Mouse (Mus musculus) heart, postnatal 14 days (tissue): Measurements from ENCODE around the gene Ccnb1ip1. TPM values are rescaled to one million over a fixed set of nuclear protein-coding genes. Genes with fewer than 3 reads are reported as not detected.
"Not testable (repeated sequence)": the region's sequence is repeated elsewhere in the genome, so short reads cannot be mapped to it uniquely, and the experiment has no call there.

Source experiments
- DNase-seq, 2 experiments: peaks; one replicate each; pipeline ENCODE4 v3.0.0; 2021 to 2022
- intact Hi-C: fragments of 180-260 bp; cut with DNase I; formaldehyde crosslinking; loops from one replicate; pipeline ENCODE4 v1.15.1; 2025
- long read RNA-seq, 2 experiments: library from polyadenylated mRNA; stranded (forward); transcript quantifications; one replicate each; pipeline ENCODE4 v2.0.0; 2021
- total RNA-seq, 2 experiments: library from RNA; stranded (reverse); gene quantifications; 2 replicates each; pipeline ENCODE4 v1.2.3; 2021

Ccnb1ip1 gene
- not detected for total RNA-seq
- long read RNA-seq, experiment 1 = 0 reads
- long read RNA-seq, experiment 2 = 0 reads

- intact Hi-C loops = loop anchor here (2.0 to 5.0 kb wide), 2 partner anchors 120 to 283 kb away; partner anchors contain the start of genes Ang and Rnase4
- DNase-seq = peak; percentile 96 to 99
These were observed at the start of gene Ccnb1ip1, which contains the start of gene Parp2 for GRCm38 (mm10) chr14:50807487-50808072. Gene Ccnb1ip1, minus strand, starts transcription at chr14:50807732. Gene Parp2, plus strand, starts transcription at chr14:50807841.

DNA sequence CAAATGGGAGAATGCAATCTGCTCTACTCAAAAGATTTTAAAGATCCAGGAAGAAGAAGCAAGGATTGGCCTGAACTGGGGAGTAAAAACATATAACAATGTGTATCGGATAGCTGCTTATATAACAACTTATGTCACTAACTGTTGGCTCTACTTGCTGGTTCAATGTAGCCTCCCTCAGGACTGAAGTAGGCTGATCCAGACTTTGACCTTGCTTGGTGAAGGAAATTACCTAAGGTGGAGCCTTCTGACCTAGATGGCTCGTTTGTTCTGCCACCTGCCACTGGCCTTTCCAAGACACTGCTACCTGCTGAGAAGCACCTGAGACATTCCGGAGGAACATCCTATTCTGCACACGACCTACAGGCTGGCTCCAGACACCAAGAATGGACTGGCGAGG, 48.3 kb upstream of the Ccnb1ip1 start:
- DNase-seq = no peak
- intact Hi-C loops = no loop called here

DNA sequence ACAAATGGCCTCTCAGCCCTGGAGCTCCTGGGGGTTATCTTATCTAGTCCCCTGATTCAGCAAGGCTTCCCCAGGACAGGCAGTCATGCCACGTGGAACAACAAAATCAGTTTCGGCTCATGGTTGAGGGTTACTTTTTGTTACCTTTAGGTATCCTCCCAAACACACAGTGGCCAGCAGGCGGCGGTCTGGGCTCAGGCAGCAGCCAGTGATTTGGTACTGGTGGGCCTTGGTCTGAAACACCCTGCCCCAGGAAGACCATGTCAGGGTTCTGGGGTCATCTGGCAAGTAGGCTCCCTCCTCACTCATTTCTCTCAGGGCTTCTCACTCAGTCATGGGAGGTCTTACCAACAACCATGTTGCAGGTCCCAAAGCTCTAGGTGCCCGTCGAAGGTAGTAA, 29.7 kb upstream of the Ccnb1ip1 start:
- peak; percentile 18 to 34 for DNase-seq
- intact Hi-C loops = no loop called here

DNA sequence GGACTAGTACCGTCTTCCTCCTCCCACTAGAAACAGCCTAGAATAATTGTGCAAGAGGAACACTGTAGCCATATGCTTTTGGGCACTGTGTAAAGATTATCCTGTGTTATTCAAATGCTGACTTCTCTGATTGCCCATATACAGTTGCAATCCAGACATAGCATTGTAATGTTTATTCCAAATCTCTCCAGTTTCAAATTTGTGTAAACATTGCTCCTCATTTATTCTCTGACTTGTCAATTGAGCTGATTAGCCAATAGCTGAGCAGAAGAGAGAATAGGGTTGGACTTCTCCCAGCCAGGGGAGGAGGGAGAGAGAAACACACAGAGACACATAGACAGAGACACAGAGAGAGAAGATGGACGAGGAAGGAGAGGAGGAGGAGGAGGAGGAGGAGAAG, 26.9 kb upstream of the Ccnb1ip1 start:
- intact Hi-C loops = no loop called here

DNA sequence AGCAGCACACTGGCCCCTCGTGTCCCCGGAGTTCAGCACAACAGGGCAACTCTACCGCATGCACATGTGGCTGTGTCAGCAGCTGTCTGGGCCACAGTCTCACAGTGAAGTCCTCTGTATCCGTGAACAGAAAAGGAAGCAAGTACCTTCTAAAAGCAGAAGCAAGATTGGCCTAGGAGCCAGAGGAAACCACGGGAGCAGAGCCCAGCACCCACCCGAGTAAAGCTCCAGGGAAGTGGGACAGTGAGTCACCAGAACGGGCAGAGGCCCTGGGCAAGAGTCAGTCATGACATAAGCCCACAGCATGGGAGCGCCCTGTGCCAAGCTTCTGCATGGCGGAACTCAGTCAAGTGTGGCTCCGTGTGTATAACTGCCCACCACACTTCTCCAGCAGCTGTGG, 26.4 kb upstream of the Ccnb1ip1 start:
- intact Hi-C loops = no loop called here
- peak in 1 of 2 experiments; percentile 10 for DNase-seq

More for the DNA sequence above, 26.9 kb upstream of the Ccnb1ip1 start:
- DNase-seq = no peak

DNA sequence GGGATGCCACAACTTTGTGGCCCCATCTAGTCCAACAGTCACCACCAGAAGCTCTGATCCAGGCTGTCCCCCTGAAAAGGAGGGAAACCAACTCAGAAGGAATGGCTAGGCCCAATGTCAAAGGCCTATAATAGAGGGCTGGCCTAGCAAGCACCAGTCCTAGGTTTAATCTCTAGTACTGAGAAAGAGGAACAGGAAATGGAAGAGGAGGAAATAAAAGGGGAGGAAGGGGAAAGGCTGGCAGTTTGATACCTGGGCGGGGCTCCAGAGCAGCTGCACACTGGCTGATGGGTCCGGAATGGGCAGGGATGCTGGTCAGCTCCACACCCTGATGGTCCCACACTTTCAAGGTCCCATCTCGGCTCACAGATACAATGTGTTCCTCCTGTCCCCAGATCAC, 22.3 kb upstream of the Ccnb1ip1 start:
- intact Hi-C loops = no loop called here

GRCm38 (mm10) chr14:50826579-50826978, 19.0 kb upstream of the Ccnb1ip1 start:
- DNase-seq = no peak
- intact Hi-C loops = no loop called here

More for the DNA sequence above, 22.3 kb upstream of the Ccnb1ip1 start:
- no peak for DNase-seq

GRCm38 (mm10) chr14:50824219-50824618, 16.7 kb upstream of the Ccnb1ip1 start:
- DNase-seq = no peak
- intact Hi-C loops = no loop called here

- no peak for DNase-seq
- intact Hi-C loops = no loop called here
These were observed 15.7 kb upstream of the Ccnb1ip1 start for GRCm38 (mm10) chr14:50823240-50823639.

DNA sequence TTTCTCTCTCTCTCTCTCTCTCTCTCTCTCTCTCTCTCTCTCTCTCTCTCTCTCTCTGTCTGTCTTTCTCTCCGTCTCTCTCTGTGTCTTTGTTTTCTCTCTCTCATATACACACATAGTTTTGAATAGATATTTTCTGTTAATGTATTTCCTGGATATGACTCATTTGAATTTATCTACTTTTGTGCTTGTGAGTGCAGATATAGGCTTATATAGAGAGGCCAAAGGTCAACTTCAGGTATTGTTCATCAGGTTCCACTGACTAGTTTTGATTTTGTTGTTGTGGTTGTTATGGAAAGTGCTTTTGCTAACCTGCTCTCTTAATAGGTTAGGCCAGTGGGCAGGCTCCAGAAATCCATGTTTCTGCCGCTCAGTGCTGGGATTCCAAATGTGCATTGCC, 5.5 kb upstream of the Ccnb1ip1 start:
- intact Hi-C loops = loop anchor here (5.0 kb wide), 1 partner anchor 124 kb away; no protein-coding TSS in a partner anchor

DNA sequence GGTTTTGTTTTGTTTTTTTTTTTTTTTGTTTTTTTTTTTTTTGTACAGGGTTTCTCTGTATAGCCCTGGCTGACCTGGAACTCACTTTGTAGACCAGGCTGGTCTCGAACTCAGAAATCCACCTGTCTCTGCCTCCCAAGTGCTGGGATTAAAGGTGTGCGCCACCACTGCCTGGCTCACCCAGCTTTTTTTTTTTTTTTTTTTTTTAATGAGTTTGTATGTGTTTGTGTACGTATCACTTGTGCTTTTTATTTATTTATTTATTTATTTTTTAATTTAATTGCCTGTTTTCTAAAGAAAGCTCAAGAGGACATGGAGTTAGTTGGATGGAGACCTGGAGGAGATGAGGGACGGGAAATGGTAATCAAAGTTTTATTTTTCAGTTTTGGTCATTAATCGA, 1.1 kb downstream of the Ccnb1ip1 start:
- DNase-seq = not testable (repeated sequence)
- intact Hi-C loops = loop anchor here (2.0 to 5.0 kb wide), 2 partner anchors 121 to 284 kb away; partner anchors contain the start of genes Ang and Rnase4

More for the DNA sequence above, 5.5 kb upstream of the Ccnb1ip1 start:
- no peak for DNase-seq

- no peak for DNase-seq
- intact Hi-C loops = loop anchor here (5.0 kb wide), 1 partner anchor 123 kb away; no protein-coding TSS in a partner anchor
These were observed 2.8 kb downstream of the Ccnb1ip1 start for GRCm38 (mm10) chr14:50804683-50805082.

GRCm38 (mm10) chr14:50802843-50803562, 4.5 kb downstream of the Ccnb1ip1 start:
- intact Hi-C loops = no loop called here

GRCm38 (mm10) chr14:50802441-50802840, 5.1 kb downstream of the Ccnb1ip1 start:
- intact Hi-C loops = no loop called here
- DNase-seq = no peak

More at GRCm38 (mm10) chr14:50802843-50803562, 4.5 kb downstream of the Ccnb1ip1 start:
- DNase-seq = peak in 1 of 2 experiments; percentile 22

DNA sequence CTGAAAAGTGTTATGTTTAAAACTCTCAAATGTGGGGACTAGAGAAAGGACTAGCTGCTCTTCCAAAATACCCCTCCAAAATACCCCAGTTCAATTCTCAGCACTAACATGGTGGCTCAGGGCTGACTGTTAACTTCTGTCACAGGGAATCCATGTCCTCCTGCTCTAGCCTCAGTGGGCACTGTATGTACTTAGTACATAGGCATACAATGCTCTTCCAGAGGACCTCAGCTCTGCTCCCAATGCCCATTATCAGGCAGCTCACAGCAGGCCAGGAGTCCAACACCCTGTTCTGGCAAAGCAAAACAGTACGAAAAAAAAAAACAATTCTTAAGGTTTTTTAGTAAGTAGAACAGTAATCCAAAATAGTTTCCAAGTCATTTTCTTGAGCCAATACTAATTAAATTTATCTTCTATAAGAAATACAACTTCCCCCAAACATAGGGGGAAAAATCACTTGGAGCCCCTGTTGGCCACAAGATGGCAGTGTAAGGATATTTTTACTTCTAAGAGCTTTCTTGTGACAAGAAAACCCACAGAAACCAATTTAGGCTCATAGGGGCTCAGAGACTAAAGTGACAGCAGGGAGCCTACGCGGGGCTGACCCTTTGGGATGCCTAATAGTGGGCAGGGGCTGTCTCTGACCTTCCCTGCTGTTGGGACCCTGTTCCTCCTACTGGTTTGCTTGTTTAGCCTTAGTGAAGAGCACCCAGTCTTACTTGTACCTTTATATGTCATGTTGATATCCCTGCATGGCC, 7.9 kb downstream of the Ccnb1ip1 start:
- peak; percentile 10 to 54 for DNase-seq
- intact Hi-C loops = loop anchor here (1.0 kb wide), 1 partner anchor 299 kb away; no protein-coding TSS in a partner anchor

DNA sequence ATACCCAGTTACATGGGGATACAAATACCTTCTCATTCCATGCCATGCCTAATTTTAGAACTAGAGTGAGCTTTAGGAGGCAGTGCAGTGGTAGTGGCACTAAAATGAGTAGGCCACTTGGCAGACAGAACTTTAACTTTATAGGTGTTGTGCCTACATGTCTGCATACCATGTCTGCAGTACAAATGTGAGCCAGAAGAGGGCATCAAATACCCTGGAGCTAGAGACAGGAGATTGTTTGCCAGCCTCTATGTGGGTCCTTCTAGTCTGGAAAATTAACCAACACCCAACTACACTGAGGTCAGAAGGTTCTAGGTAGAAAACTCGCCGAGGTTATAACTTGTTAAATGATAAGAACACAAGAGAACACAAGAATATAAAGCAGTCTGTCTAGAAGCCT, 9.0 kb downstream of the Ccnb1ip1 start:
- intact Hi-C loops = no loop called here
- no peak for DNase-seq

- intact Hi-C loops = no loop called here
These were observed 11.1 kb downstream of the Ccnb1ip1 start for GRCm38 (mm10) chr14:50796464-50796863.

GRCm38 (mm10) chr14:50795965-50796364, 11.6 kb downstream of the Ccnb1ip1 start:
- DNase-seq = no peak
- intact Hi-C loops = no loop called here

More at GRCm38 (mm10) chr14:50796464-50796863, 11.1 kb downstream of the Ccnb1ip1 start:
- DNase-seq = no peak

DNA sequence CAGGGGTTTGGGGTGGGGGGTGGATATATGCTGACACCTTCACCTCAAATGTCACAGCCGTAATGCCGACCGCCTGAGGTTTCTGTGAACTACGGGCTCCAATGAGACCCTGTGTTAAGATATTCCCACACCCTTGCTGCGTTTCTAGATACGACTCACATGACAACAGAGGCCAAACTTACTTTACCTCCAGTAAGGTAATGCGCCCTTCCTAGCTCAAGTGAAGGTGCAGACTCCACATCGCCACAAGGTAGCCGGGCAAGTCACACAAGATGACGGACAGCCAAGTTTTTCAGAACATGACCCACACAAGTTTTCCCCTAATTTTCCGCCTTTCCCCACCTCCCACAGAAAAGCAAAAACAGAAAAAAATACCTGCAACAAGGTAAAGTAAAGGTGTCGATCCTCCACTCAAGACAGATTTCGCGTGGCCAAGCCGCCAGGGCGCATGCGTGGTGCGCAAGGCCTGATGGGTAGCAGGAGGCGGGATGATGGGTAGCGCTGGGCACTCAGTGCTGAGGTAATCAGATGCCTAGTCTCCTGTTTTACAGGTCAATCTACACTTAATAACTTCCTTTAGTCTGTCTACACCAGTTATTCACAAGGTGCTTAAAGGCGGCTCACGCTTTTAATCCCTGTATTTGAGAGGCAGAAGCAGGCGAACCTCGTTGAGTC, 12.1 kb downstream of the Ccnb1ip1 start:
- DNase-seq = no peak
- intact Hi-C loops = no loop called here

DNA sequence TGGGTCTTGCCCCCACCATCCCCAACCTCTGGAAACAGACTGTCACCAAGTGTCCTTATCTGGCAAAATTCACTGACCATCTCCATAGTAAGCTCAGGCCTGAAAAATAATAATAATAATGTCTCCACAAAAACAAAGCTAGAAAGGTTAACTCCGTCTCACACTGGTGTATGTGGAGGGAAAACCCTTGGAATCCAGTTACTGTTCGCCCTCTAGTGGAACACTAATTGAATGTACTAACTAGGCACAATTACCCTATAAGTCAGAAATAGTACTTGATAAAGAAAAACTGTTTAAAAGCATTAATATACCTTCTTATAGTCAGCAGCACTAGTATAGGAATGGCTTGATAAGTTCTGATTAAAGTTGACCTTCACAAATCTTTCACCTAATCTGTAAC, 19.4 kb downstream of the Ccnb1ip1 start:
- intact Hi-C loops = no loop called here
- DNase-seq = no peak
